Mouse (Mus musculus): Measurements from ENCODE around the gene Atp6v0e2.

DNA sequence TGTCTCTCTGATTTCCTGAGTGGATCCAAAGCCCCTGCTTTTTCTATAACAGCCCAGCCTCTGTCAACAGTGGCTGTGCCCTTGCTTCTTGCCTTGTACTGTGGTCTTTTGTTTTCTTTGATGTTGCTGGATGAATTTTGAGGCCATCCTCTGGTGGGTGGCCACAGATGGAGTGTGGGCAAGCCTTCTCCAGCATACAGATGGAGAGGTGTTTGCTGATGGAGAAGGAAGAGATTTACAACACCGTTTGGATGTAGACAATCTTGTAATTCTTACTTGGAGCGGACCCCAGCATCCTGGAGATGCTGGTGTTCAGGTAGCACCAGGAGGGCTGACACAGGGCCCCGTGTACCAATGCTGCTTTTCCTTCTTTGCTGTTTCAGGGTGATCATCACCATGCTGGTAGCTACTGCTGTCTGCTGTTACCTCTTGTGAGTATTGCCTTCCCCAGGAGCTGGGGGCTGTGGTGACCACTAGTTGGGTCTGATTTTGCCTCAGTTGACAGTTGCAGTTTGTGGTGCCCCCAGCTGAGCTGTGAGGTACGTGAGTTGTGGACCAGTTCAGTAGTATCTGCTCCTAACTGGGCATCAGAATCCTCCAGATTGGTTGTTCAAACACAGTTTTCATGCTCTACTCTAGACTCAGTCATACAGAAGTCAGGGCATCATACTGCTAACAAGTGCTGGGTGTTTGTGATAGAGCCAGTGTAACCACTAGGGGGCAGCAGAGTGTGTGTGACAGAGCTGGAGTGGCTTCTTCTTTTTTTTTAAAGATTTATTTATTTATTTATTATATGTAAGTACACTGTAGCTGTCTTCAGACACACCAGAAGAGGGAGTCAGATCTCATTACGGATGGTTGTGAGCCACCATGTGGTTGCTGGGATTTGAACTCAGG is 1.7 kb downstream of the Atp6v0e2 start:
- TF ChIP-seq CTCF (IDR thresholded peaks at IDR 0.05; ENCODE audit: control insufficient read depth, insufficient read depth, low read length) (peak; percentile 69), POLR2A (IDR thresholded peaks at IDR 0.05; ENCODE audit: borderline replicate concordance, control insufficient read depth, low read depth, low read length) (no peak)
